Mouse (Mus musculus): ENCODE results near the gene Kcna4.

DNA sequence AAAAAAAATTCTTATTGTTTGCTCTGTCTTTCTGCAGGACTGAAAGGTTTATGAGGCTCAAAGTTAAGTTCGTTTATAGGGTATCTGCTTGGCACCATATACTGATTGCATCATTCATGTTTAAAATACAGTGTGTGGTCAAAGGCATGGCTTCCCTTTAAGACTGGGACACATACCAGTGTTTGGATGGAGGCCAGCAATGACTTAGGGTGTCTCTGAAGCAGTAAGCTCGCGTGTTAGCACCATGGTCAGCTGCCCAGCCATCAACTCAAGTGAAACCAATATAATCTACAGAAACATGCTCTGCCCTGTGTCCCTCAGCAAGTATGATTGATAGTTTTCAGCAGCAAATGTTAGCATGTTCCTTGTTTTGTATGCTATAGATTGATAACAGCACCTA, 32.3 kb upstream of the Kcna4 start:
- TF ChIP-seq SIN3A (IDR thresholded peaks at IDR 0.05; ENCODE audit: low read length): no peak
- TF ChIP-seq POLR2A (IDR thresholded peaks at IDR 0.05; ENCODE audit: low read depth, low read length): no peak
